Comparison of ENCODE assay signal across 13 mouse cellular contexts in the genomic region with DNA sequence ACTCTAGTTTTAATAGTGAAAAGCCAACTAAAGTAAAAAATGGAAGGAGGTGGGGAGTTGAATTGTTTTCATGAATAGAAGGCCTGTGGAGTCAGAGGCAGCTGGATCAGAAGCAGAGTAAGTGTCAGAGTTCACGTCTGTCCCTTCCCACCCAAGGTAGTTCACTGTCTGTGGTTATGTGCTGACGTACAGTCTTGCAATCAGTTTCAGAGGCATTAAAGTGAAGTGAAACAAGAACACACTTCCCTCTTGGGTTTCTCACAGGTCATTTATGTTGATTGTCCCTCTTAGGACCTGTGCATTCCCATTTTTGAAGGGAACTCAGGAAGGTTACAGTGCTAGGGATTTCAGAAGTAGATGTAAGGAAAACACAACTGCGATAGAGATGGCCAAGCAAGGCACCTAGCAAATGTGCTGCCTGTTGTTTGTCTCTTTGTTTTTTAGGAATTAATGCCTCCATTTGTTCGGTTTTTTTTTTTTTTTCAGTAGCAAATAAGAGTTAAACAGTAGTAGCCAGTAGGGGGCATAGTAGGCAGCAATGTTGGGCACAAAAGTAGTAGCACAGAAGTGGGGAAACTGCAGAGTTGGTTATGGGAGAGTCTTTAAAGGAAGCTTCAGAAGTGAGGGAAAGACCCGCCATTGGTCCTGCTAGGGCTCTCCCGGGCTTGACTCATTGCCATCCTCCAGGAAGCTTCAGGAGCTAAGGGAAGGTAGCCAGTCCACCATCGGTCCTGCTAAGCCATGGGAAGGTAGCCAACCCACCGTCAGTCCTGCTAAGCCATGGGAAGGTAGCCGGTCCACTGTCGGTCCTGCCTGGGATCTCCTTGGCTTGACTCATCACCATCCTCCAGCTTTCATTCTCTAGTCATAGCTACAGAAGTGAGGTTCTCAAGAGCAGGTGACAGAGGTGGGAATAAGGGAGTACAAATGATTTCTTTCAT.
A peak's percentile ranks its signal among the peaks of the same experiment; 100 is the strongest.
DNase-seq lines count a peak whose midpoint lies in the region; ATAC-seq lines count a peak whose summit lies in the region.
"Had no signal": no experiment of that assay in that cellular context is flagged by ENCODE, and none has a peak within 500 bp of the region (broad histone marks: within the 10 kb centered on the region; RNA-seq: fewer than 3 reads in every experiment).

No protein-coding gene starts in this region.

- peak; percentile 69 for DNase-seq in heart, adult 11 months
- DNase-seq in heart, postnatal 14 days: no peak
- DNase-seq in spleen, postnatal 36 days (ENCODE audit: low spot score in 2 of 2): peak; percentile 8
- no peak for DNase-seq in spleen, adult 18-20 months
- DNase-seq in cerebellum, postnatal 25 days: peak; percentile 54 to 77
- DNase-seq in thymus, postnatal 14 days: no peak
- DNase-seq in thymus, postnatal 25 days: no peak
- DNase-seq: right cerebral cortex, postnatal 4 days had no signal

- 82% methylated on average over 10 of the region's 10 CpGs for WGBS in heart, embryonic 11.5 days (ENCODE audit: insufficient replicate concordance)

- no peak overlapping the region for H3K4me3 ChIP-seq in heart, embryonic 11.5 days (ENCODE audit: low read depth, low read length)
- H3K4me3 ChIP-seq: embryonic facial prominence, embryonic 15.5 days; heart, embryonic 10.5 days; limb, embryonic 15.5 days had no signal

- no peak overlapping the region for H3K27ac ChIP-seq in heart, embryonic 11.5 days (ENCODE audit: low read depth, low read length)
- H3K27ac ChIP-seq: embryonic facial prominence, embryonic 15.5 days; heart, embryonic 10.5 days; limb, embryonic 15.5 days had no signal

- no peaks in the 10 kb centered on the region for H3K27me3 ChIP-seq in heart, embryonic 11.5 days (ENCODE audit: control insufficient read depth, insufficient read depth, low read length)
- H3K27me3 ChIP-seq: embryonic facial prominence, embryonic 15.5 days; limb, embryonic 15.5 days had no signal

- no peaks in the 10 kb centered on the region for H3K4me1 ChIP-seq in heart, embryonic 11.5 days (ENCODE audit: control insufficient read depth, insufficient read depth, low read length)
- H3K4me1 ChIP-seq: embryonic facial prominence, embryonic 15.5 days; limb, embryonic 15.5 days had no signal

- intact Hi-C loops in heart, postnatal 14 days (cut with DNase I): no loop called here

- H3K9ac ChIP-seq in heart, embryonic 11.5 days (ENCODE audit: low read depth, low read length): no peak overlapping the region
- H3K9ac ChIP-seq: embryonic facial prominence, embryonic 15.5 days; limb, embryonic 15.5 days had no signal

- no peaks in the 10 kb centered on the region for H3K9me3 ChIP-seq in heart, embryonic 11.5 days (replicated peaks; ENCODE audit: control insufficient read depth, low read length)
- H3K9me3 ChIP-seq: embryonic facial prominence, embryonic 15.5 days; heart, embryonic 10.5 days; limb, embryonic 15.5 days had no signal

- no peak overlapping the region for H3K4me2 ChIP-seq in heart, embryonic 11.5 days
- H3K4me2 ChIP-seq: embryonic facial prominence, embryonic 15.5 days; limb, embryonic 15.5 days; midbrain, embryonic 11.5 days had no signal

- no peak for ATAC-seq in heart, embryonic 11.5 days (replicated peaks; ENCODE audit: insufficient number of reproducible peaks, low FRiP score, low TSS enrichment)

- no peaks in the 10 kb centered on the region for H3K36me3 ChIP-seq in heart, embryonic 11.5 days (ENCODE audit: control insufficient read depth, insufficient read depth, low read length)
- H3K36me3 ChIP-seq: embryonic facial prominence, embryonic 15.5 days; heart, embryonic 10.5 days; limb, embryonic 15.5 days had no signal

Comparison
In these comparisons a context has a peak if more than half of its experiments do, and no peak if none do; other contexts are left out.
1. DNase-seq: peak in heart, adult 11 months (single experiment), spleen, postnatal 36 days (2 of 2) and cerebellum, postnatal 25 days (2 of 2); none in heart, postnatal 14 days (0 of 2), spleen, adult 18-20 months (0 of 2), thymus, postnatal 14 days (single experiment) and thymus, postnatal 25 days (single experiment).